Mouse (Mus musculus) testis, adult 2 months (tissue): ENCODE data around the gene Rbms3. TPM values are rescaled to one million over a fixed set of nuclear protein-coding genes. Genes with fewer than 3 reads are reported as not detected.

Experiments used
- H3K27ac ChIP-seq: fragments of 200-500 bp; 2 replicates; pipeline ENCODE4 v1.5.1; 2012; ENCODE audit warnings: low read depth, low read length; ENCODE audit not compliant: control insufficient read depth, insufficient read depth
- H3K27me3 ChIP-seq: fragments of 200-500 bp; 2 replicates; pipeline ENCODE4 v1.6.1; 2012; ENCODE audit warnings: mild to moderate bottlenecking, low read length, moderate library complexity; ENCODE audit not compliant: control insufficient read depth, insufficient read depth
- H3K36me3 ChIP-seq: fragments of 200-500 bp; 2 replicates; pipeline ENCODE4 v1.6.1; 2012; ENCODE audit warnings: mild to moderate bottlenecking, low read length; ENCODE audit not compliant: control insufficient read depth, insufficient read depth
- H3K4me1 ChIP-seq: fragments of 200-500 bp; 2 replicates; pipeline ENCODE4 v1.6.1; 2012; ENCODE audit warnings: low read length; ENCODE audit not compliant: control insufficient read depth, insufficient read depth
- H3K4me3 ChIP-seq: fragments of 200-500 bp; 2 replicates; pipeline ENCODE4 v1.5.1; 2012; ENCODE audit warnings: low read depth, mild to moderate bottlenecking, low read length, moderate library complexity, mixed read lengths; ENCODE audit not compliant: control insufficient read depth
- CTCF ChIP-seq: fragments of 200-500 bp; IDR thresholded peaks from 2 replicates; pipeline ENCODE4 v1.5.1; 2012; ENCODE audit warnings: low read depth, mild to moderate bottlenecking, inconsistent platforms, low read length, moderate library complexity; ENCODE audit not compliant: control insufficient read depth, insufficient read depth, insufficient replicate concordance
- POLR2A ChIP-seq: fragments of 200-500 bp; IDR thresholded peaks from 2 replicates; pipeline ENCODE4 v1.6.1; 2012; ENCODE audit warnings: low read depth, mild to moderate bottlenecking, inconsistent platforms, low read length, moderate library complexity; ENCODE audit not compliant: control insufficient read depth
- polyA plus RNA-seq: library from polyadenylated mRNA; depleted of rRNA; stranded (reverse); fragments of >200 nt; gene quantifications from 2 replicates; pipeline ENCODE4 v1.2.3, GENCODE M21; 2012

Rbms3 gene
- polyA plus RNA-seq, 1 experiment: 0.72 TPM

GRCm38 (mm10) chr9:116976575-116977408, 652.9 kb downstream of the Rbms3 start:
- TF ChIP-seq POLR2A (no peak), CTCF (peak; percentile 64; the same call in 1 of the 2 replicates)
- Histone ChIP-seq H3K27me3 (no peaks in the 10 kb centered on the region), H3K4me3 (no peak overlapping the region; the same call in 1 of the 2 replicates), H3K27ac (no peak overlapping the region), H3K36me3 (no peaks in the 10 kb centered on the region), H3K4me1 (no peaks in the 10 kb centered on the region)

GRCm38 (mm10) chr9:116975269-116975668, 654.4 kb downstream of the Rbms3 start:
- Histone ChIP-seq H3K4me1 (no peaks in the 10 kb centered on the region), H3K27me3 (no peaks in the 10 kb centered on the region), H3K27ac (no peak overlapping the region), H3K36me3 (no peaks in the 10 kb centered on the region), H3K4me3 (no peak overlapping the region)
- TF ChIP-seq POLR2A: no peak
- no peak for TF ChIP-seq CTCF

- Histone ChIP-seq H3K36me3 (no peaks in the 10 kb centered on the region), H3K27ac (no peak overlapping the region), H3K4me1 (no peaks in the 10 kb centered on the region), H3K4me3 (no peak overlapping the region), H3K27me3 (no peaks in the 10 kb centered on the region)
- TF ChIP-seq CTCF: no peak
- TF ChIP-seq POLR2A: no peak
Observed at GRCm38 (mm10) chr9:116974134-116974533, 655.6 kb downstream of the Rbms3 start.

DNA sequence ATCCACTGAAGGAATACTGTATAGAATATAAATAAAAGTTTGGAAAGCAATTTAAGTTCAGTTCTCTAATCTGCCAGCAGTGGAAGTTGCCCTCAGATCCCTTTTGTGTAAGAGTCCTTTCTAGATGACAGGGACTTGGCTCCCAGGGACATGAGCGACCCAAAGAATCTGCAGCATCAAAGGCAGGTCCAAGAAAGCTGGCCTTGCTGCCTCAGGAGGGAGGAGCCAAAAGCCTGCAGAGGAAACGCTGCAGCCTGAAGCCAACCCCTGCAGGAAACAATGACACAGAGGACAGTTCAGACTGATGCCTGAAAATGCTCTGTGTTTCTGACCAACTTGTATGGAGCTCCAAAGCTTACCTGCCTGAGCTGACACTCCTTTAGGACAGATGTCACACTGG, 656.1 kb downstream of the Rbms3 start:
- Histone ChIP-seq H3K36me3 (no peaks in the 10 kb centered on the region), H3K27me3 (no peaks in the 10 kb centered on the region), H3K4me1 (no peaks in the 10 kb centered on the region), H3K4me3 (no peak overlapping the region), H3K27ac (no peak overlapping the region)
- TF ChIP-seq POLR2A: no peak

DNA sequence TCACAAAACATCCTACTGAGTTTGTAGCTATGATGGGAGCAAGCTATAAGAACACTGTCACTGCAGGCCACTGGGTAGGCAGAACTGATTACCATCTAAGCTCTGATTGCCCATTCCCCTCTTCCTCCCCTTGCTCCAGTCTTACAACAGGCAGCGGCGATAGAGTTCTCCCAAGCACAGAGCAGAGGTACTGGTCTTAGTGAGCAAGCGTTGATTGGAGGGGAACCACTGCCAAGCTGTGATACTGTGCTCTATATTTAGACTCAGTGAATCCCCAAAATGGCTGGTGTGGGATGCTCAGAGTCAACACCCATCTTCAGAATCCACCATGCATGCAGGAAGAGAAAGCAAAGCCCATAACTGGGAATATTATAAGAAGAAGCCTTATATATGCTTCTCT, 662.4 kb downstream of the Rbms3 start:
- H3K4me3 ChIP-seq: no peak overlapping the region
- H3K36me3 ChIP-seq: no peaks in the 10 kb centered on the region
- TF ChIP-seq POLR2A (no peak), CTCF (no peak)
- no peaks in the 10 kb centered on the region for H3K4me1 ChIP-seq
- H3K27ac ChIP-seq: no peak overlapping the region
- H3K27me3 ChIP-seq: no peaks in the 10 kb centered on the region

GRCm38 (mm10) chr9:116965691-116966090, 664.0 kb downstream of the Rbms3 start:
- TF ChIP-seq CTCF (no peak), POLR2A (no peak)
- no peaks in the 10 kb centered on the region for H3K36me3 ChIP-seq
- no peak overlapping the region for H3K27ac ChIP-seq
- H3K4me1 ChIP-seq: no peaks in the 10 kb centered on the region
- no peak overlapping the region for H3K4me3 ChIP-seq
- no peaks in the 10 kb centered on the region for H3K27me3 ChIP-seq

DNA sequence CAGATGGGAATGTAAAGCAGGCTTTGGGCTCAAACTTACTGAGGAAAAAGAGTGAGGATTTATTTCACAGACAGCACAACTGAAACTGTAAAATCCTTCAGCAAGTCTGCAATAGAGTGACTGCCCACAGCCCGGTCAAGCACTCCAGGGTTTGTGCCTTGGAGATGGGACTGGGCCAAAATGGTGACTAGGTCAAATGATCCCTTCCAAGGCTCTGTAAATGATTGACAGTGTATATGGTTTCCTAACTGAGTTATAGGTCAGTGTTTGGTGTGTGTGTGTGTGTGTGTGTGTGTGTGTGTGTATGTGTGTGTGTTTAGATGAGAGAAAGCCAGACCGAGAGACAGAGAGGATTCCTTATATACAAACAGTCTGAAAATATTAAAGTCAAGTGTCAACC, 673.6 kb downstream of the Rbms3 start:
- Histone ChIP-seq H3K27me3 (no peaks in the 10 kb centered on the region), H3K4me3 (no peak overlapping the region), H3K27ac (no peak overlapping the region), H3K4me1 (no peaks in the 10 kb centered on the region), H3K36me3 (no peaks in the 10 kb centered on the region)
- TF ChIP-seq POLR2A (no peak), CTCF (no peak)

GRCm38 (mm10) chr9:116948211-116948610, 681.5 kb downstream of the Rbms3 start:
- H3K27ac ChIP-seq: no peak overlapping the region
- H3K36me3 ChIP-seq: no peaks in the 10 kb centered on the region
- no peaks in the 10 kb centered on the region for H3K27me3 ChIP-seq
- no peak for TF ChIP-seq CTCF
- no peak for TF ChIP-seq POLR2A
- H3K4me1 ChIP-seq: no peaks in the 10 kb centered on the region
- H3K4me3 ChIP-seq: no peak overlapping the region
